Mouse (Mus musculus) heart, embryonic 11.5 days (tissue): ENCODE measurements around the gene Gm10518. TPM values are rescaled to one million over a fixed set of nuclear protein-coding genes. Genes with fewer than 3 reads are reported as not detected.

ENCODE experiments used
- ATAC-seq: fragments of 200-750 bp; cut with Nextera tagmentation; replicated peaks from 2 replicates; pipeline ENCODE4 v1.8.0; 2017; ENCODE audit warnings: moderate library complexity; ENCODE audit not compliant: insufficient number of reproducible peaks, low FRiP score, low TSS enrichment
- H3K27ac ChIP-seq: fragments of 300-500 bp; sonication (generic); 2 replicates; pipeline ENCODE4 v1.5.1; 2014; ENCODE audit warnings: mild to moderate bottlenecking, low read depth, low read length
- H3K27me3 ChIP-seq: fragments of 300-500 bp; sonication (generic); 2 replicates; pipeline ENCODE4 v1.6.1; 2014; ENCODE audit warnings: mild to moderate bottlenecking, low read length, mixed read lengths; ENCODE audit not compliant: control insufficient read depth, insufficient read depth
- H3K36me3 ChIP-seq: fragments of 300-500 bp; sonication (generic); 2 replicates; pipeline ENCODE4 v1.6.1; 2014; ENCODE audit warnings: mild to moderate bottlenecking, low read length, moderate library complexity, mixed read lengths; ENCODE audit not compliant: control insufficient read depth, insufficient read depth
- H3K4me1 ChIP-seq: fragments of 300-500 bp; sonication (generic); 2 replicates; pipeline ENCODE4 v1.6.1; 2014; ENCODE audit warnings: low read length; ENCODE audit not compliant: control insufficient read depth, insufficient read depth
- H3K4me2 ChIP-seq: fragments of 300-500 bp; sonication (generic); 2 replicates; pipeline ENCODE4 v1.6.1; 2014; ENCODE audit warnings: mild to moderate bottlenecking, moderate library complexity
- H3K4me3 ChIP-seq: fragments of 300-500 bp; sonication (generic); 2 replicates; pipeline ENCODE4 v1.5.1; 2014; ENCODE audit warnings: low read depth, low read length
- H3K9ac ChIP-seq: fragments of 300-500 bp; sonication (generic); 2 replicates; pipeline ENCODE4 v1.6.1; 2014; ENCODE audit warnings: mild to moderate bottlenecking, low read depth, low read length, moderate library complexity
- H3K9me3 ChIP-seq: fragments of 300-500 bp; sonication (generic); replicated peaks from 2 replicates; pipeline ENCODE4 v1.6.1; 2016; ENCODE audit warnings: low read length; ENCODE audit not compliant: control insufficient read depth
- WGBS: fragments of 180-500 bp; shearing (Covaris S2); extraction: QIAGEN DNeasy Blood & Tissue Kit; methylation state at CpG from one replicate; pipeline ENCODE4 v1.1.7; 2014; ENCODE audit not compliant: insufficient replicate concordance; 5-methylcytosine and 5-hydroxymethylcytosine counted together
- polyA plus RNA-seq: library from polyadenylated mRNA; unstranded; fragments of >200 nt; fragmentation: Nextera tagmentation; extraction: Ambion mirVana; gene quantifications from 2 replicates; pipeline ENCODE4 v1.2.1, GENCODE M21; 2014

Gm10518 gene
- polyA plus RNA-seq, 1 experiment from 2014 or later: 0.37 TPM

GRCm38 (mm10) chr1:179843981-179844380, 40.8 kb downstream of the Gm10518 start:
- no peak for ATAC-seq
- Histone ChIP-seq H3K27ac (no peak overlapping the region), H3K4me2 (no peak overlapping the region), H3K9ac (no peak overlapping the region), H3K9me3 (no peaks in the 10 kb centered on the region), H3K4me1 (0 out of 2 replicates have a peak, but pooled peaks cover 6% of the 10 kb centered on the region), H3K27me3 (no peaks in the 10 kb centered on the region), H3K4me3 (no peak overlapping the region), H3K36me3 (no peaks in the 10 kb centered on the region)
- WGBS: 40% methylated on average over 3 of the region's 3 CpGs

GRCm38 (mm10) chr1:179844894-179845293, 41.7 kb downstream of the Gm10518 start:
- Histone ChIP-seq H3K9ac (no peak overlapping the region), H3K4me1 (0 out of 2 replicates have a peak, but pooled peaks cover 6% of the 10 kb centered on the region), H3K4me2 (no peak overlapping the region), H3K36me3 (no peaks in the 10 kb centered on the region), H3K27ac (no peak overlapping the region), H3K4me3 (no peak overlapping the region), H3K27me3 (no peaks in the 10 kb centered on the region), H3K9me3 (no peaks in the 10 kb centered on the region)
- 0 out of 2 replicates have a peak, but pooled peaks have one; percentile 39 for ATAC-seq
- 19% methylated on average over 5 of the region's 5 CpGs for WGBS

DNA sequence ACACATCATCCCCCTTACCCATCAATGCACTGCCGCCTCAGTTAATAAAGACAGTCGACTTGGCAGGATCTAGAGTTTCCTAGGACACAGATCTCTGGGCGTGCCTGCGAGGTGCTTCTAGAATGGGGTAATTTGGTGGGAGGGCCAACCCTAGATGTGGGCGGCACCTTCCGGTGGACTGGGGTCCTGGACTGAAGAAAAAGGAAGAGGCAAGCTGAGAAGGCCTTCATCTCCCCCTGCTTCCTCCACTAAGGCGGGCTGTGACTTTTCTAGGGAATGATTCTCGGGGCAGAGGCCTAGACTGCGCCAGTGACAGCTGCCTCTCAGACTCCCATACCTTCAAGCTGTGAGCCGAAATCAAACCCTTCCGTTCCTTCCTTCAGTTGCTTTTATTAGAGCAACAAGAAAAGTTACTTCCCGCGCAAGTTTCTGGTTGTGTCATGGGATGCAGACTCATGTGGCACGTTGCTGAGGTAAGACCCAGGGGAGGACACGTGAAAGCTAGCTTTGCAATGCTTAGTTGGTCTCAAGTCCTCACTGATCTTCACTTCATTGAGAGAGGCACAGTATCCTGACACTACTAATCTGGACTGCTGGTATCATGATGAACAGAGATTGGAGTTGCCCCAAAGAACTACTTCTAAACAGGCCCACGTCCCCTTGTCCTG, 42.8 kb downstream of the Gm10518 start:
- Histone ChIP-seq H3K27me3 (no peaks in the 10 kb centered on the region), H3K27ac (no peak overlapping the region), H3K4me1 (0 out of 2 replicates have a peak, but pooled peaks cover 6% of the 10 kb centered on the region), H3K4me2 (no peak overlapping the region), H3K4me3 (no peak overlapping the region), H3K36me3 (no peaks in the 10 kb centered on the region), H3K9me3 (no peaks in the 10 kb centered on the region), H3K9ac (no peak overlapping the region)
- WGBS: 82% methylated on average over 16 of the region's 16 CpGs
- ATAC-seq: no peak

DNA sequence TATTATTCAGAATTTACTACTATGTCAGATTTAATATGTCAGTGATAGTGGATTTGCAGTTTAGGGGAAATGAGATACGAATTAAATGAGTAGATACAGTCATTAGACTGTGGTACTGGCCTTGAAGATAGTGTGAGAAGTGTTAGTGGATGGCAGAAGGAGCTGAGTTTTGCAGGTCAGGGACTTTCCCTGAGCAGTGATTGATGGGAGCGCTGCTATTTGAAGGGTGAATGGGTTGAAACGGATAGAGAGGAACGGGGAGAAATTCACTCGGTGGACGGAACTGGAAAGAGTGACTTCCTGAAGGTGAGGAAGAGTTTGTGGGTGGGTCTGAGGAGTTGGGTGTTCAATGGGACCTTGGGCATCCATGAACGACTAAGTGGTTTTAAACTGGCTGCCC, 44.0 kb downstream of the Gm10518 start:
- ATAC-seq: no peak
- H3K4me1 ChIP-seq: 0 out of 2 replicates have a peak, but pooled peaks cover 6% of the 10 kb centered on the region
- peak overlapping the region; percentile 76 for H3K4me2 ChIP-seq
- 43% methylated on average over 7 of the region's 7 CpGs for WGBS
- H3K9ac ChIP-seq: 0 out of 2 replicates have a peak overlapping the region, but pooled peaks have one; percentile 22
- H3K4me3 ChIP-seq: no peak overlapping the region
- no peaks in the 10 kb centered on the region for H3K27me3 ChIP-seq
- H3K36me3 ChIP-seq: no peaks in the 10 kb centered on the region
- no peak overlapping the region for H3K27ac ChIP-seq
- H3K9me3 ChIP-seq: no peaks in the 10 kb centered on the region

DNA sequence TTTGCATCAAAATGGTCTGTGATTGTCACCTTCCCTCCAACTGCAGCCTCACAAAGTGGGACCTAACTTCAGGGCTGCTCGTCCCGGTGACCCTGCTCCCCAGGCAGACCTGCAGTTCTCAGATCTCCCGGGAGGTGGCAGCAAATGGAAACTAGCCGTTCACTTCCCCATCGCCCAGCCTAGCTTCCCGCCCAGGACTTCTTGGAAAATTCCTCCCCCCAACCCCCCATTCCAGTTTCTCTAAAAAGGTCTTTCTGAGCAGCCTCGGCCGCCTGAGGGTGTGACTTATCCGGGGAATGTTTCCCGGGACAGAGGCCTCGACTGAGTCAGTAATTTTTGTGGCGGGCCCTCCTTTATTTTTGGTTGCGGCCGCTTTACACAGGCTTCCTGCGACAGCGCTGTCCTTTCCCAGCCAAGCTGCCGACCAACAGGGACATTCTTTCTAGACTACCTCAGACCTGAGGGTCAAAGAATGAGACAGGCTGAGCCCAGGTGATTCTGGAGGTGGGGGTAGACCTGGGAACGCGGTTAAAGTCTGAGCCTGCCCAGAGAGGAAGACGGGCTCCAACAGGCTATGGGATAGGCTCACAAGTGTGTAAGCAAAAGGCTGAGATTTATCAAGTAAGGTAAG, 44.7 kb downstream of the Gm10518 start:
- WGBS: 4% methylated on average over 20 of the region's 20 CpGs
- H3K9ac ChIP-seq: peak overlapping the region; percentile 81
- H3K4me2 ChIP-seq: peak overlapping the region; percentile 76
- ATAC-seq: peak; percentile 55
- H3K9me3 ChIP-seq: no peaks in the 10 kb centered on the region
- no peaks in the 10 kb centered on the region for H3K27me3 ChIP-seq
- peak overlapping the region; percentile 29; the same call in 1 of the 2 replicates for H3K27ac ChIP-seq
- no peaks in the 10 kb centered on the region for H3K36me3 ChIP-seq
- 0 out of 2 replicates have a peak, but pooled peaks cover 6% of the 10 kb centered on the region for H3K4me1 ChIP-seq
- peak overlapping the region; percentile 43 for H3K4me3 ChIP-seq

- Histone ChIP-seq H3K4me3 (no peak overlapping the region), H3K4me2 (peak overlapping the region; percentile 25; the same call in 1 of the 2 replicates), H3K9me3 (no peaks in the 10 kb centered on the region), H3K36me3 (no peaks in the 10 kb centered on the region), H3K4me1 (peaks cover 6% of the 10 kb centered on the region), H3K9ac (no peak overlapping the region), H3K27ac (no peak overlapping the region), H3K27me3 (no peaks in the 10 kb centered on the region)
- 41% methylated on average over 4 of the region's 4 CpGs for WGBS
- ATAC-seq: no peak
Observed at GRCm38 (mm10) chr1:179853421-179853820, 50.2 kb downstream of the Gm10518 start.

Other genes with a start within 250 kb of the Gm10518 start
- gene Sccpdh, start 135.2 kb upstream of the Gm10518 start, polyA plus RNA-seq: 82.4 and 96.1 TPM in 2 replicates
- gene Kif28, start 58.1 kb upstream of the Gm10518 start, polyA plus RNA-seq: 0.11 TPM in 1 of 2 replicates, not detected in the other
- 24.2 and 27.0 TPM in 2 replicates for gene Ahctf1, start 304 bp downstream of the Gm10518 start, polyA plus RNA-seq
- 10.5 and 13.5 TPM in 2 replicates for gene Cdc42bpa, start 157.1 kb downstream of the Gm10518 start, polyA plus RNA-seq